Mouse (Mus musculus): Measurements from ENCODE around the gene Zfand6. TPM values are rescaled to one million over a fixed set of nuclear protein-coding genes. Genes with fewer than 3 reads are reported as not detected.

Zfand6 gene
- total RNA-seq (2015; ENCODE audit: low replicate concordance) = 182 and 220 TPM in 2 replicates
- total RNA-seq (2017; ENCODE audit: low replicate concordance) = 162 and 171 TPM in 2 replicates

DNA sequence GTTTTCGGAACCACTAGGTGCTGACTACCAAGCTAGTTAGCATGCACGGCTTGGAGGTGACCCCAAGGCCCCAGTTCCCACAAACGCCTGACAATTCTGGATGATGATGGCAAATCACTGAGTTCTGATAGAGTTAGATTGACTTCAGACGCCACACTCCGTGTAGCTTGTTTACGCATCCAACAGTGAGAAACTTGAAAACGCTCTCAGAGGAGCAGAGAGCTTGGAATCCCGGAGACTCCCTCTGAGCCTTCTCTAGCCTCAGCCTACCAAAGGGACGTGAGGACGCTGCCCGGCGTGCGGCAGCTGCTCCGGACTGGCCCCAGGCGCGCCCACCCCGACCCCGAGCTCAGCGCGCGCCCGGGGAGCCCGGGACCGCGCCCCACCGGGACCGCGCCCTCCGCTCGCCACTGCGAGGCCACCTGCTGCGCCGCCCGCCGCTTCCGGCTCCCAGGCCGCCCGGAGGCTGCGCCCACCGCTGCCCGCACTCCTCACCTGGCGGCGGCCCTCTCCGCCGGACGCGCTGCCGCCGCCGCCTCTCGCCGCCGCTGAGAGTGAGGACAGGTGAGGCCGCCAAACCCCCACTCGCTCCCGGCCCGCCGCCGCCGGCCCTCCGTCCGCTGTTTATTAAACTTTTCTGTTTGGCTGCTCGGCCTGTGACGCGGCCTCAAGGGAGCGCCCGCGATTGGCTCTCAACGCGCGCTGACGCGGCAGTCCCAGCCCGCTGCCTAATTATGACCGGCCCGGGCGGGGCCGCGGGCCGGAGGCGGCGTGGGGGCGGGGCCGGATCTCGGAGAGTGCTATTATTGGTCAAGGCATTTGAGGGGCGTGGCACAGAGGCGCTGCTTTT lies at the start of gene Zfand6:
TSS of gene Zfand6 (minus strand) at position 709 of the 850 bp plus-strand sequence.
- ATAC-seq (replicated peaks; ENCODE audit: low FRiP score, poor library complexity, severe bottlenecking) = peak; percentile 93

DNA sequence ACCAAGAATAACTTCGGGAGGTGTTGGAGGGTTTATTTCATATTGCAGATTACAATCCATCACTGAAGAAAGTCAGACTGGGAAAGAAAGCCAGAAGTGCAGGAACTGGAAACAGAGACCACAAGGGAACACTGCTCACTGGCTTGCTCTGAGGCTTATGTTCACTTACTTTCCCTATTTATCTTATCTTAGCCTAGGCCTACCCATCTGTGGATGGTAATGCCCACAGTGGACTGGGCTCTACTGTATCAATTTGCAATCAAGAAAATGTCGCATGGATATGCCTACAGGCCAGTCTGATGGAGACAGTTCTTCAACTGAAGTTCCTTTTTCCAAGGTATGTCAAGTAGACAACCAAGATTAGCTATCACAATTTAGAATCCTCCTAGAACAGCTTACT lies 47.0 kb upstream of the Zfand6 start:
- no peak for ATAC-seq (replicated peaks; ENCODE audit: low FRiP score, poor library complexity, severe bottlenecking)

DNA sequence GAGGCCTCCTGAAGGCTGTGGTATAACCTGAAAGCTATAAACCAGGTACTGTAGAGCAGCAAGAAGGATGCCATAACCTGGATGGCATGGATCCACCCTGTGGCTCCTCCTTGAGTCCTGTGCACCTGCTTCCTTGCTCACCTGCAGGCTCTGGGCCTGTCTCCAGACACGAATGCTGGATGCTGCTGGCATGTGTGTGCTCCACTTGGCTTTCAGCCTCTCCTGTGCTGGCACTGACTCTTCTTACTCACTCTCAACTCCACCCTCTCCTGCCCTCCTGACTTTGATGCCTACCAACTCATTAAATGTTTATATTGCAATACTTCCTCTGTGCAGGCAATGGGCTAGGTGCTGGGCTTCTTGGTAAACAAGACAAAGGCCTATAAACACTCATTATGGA lies 43.3 kb upstream of the Zfand6 start:
- ATAC-seq (replicated peaks; ENCODE audit: low FRiP score, poor library complexity, severe bottlenecking) = no peak

DNA sequence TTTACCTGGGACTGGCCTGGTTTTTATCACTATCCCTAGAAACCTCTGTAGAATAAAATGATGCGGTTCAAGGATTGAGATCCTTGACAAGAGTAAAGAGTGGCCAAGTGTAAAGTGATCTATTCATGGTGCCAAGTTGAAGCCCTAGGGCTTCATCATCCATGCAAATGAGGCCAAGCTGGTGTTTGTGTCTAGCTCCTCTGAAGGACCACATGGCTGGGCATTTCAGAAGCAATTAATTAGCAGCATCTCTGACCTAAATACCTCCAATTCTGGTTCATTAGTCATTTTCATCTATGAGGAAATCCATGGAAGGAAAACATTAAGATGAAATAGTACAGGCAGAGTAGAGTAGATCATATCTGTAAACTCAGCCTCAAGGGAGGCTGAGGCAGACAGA lies 42.3 kb upstream of the Zfand6 start:
- ATAC-seq (replicated peaks; ENCODE audit: low FRiP score, poor library complexity, severe bottlenecking) = no peak

DNA sequence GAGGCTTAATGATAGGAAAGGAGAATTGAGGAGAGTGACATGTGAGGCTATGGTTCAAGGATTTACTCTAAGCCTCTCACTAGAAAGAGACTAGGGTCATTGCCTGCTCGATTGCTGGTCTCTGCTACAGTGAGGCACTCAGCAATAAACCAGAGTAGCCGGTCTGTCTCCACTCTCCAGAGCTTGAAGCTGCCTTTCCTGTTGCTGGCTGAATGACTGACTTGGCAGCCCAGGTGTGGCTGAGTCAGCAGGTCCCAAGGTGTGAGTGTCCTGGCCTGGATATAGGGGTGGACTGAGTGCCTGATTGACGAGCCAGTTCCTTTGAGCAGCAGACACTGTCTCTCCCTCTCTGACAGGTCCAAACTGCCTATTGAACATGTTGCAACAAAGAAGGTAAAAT lies 41.3 kb upstream of the Zfand6 start:
- ATAC-seq (replicated peaks; ENCODE audit: low FRiP score, poor library complexity, severe bottlenecking) = no peak

DNA sequence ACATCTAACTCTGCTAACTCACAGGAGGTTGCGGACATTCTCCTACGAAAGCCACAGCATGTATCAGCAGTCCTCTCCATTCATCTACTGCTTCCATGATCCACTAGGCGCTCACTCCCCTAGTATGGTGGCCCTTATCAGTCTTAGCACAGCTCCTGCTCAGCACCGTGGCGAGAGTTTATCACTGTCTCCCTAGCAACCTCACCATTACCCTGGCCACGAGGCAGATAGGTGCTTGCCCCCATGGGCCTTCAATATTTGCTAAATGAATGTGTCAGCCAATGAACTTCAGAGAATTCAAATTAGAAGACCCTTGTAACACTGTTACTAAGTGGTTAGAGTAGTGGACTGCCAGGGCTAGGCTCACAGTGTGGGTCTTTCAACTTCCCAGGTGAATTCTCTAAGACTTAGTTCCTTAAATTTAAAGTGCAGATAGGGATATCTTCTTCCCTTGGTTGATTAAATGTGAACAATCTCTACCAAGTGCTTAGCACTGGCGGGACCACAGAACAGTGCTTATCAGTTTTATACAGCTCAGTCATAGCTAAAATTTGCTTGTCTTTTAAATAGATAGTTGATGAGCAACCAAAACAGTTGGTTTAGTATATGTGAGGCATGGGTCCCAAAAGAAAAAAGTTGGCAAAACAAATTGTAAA lies 33.2 kb upstream of the Zfand6 start:
- peak; percentile 99 for ATAC-seq (replicated peaks; ENCODE audit: low FRiP score, poor library complexity, severe bottlenecking)

DNA sequence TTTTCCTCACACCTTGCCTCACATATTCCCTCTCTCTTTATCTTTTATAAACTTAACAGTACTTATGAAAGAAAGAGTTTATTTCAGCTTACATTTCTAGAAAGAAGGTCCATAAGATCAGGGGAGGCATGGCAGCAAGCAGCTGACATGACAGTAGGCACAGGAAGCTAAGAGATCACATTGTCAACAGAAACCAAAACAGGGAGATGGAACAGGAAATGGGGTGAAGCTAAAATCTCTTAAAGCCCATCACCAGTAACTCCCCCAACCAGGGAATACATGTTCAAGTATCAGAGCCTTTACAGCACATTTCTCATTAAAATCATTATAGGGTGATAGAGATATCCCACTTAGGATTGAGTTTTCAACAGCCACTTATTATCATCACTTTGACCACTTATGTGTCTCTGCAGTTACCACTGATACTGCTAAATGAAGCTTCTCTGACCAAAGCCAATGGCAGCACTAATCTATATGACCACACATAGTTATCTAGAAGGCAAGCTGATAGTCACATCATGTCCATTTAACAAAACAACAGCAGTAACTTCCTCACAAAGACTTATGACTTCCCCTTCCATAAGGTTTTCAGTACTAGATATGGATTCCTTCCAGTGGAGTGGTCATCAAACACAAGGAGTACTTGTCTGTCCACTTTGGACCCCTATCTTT lies 20.7 kb upstream of the Zfand6 start:
- ATAC-seq (replicated peaks; ENCODE audit: low FRiP score, poor library complexity, severe bottlenecking) = no peak

DNA sequence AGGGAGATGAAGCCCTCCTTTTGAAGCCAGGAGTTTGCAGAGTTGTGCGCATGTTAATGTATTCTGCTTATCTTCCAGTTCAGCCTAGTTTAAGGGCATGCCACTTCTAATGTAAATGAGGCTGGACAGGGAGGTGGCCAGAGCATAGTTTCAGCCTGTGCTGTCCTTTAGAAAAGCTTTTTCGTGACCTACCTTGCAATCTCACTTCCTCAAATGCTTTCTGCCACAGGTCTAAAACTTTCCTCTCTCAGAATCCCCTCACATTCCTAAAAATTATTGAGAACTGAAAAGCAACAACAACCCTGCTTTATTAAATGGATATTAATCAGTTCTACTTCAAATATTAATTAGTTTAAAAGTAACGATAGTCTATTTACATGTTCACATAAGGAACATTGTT lies 17.1 kb upstream of the Zfand6 start:
- no peak for ATAC-seq (replicated peaks; ENCODE audit: low FRiP score, poor library complexity, severe bottlenecking)

DNA sequence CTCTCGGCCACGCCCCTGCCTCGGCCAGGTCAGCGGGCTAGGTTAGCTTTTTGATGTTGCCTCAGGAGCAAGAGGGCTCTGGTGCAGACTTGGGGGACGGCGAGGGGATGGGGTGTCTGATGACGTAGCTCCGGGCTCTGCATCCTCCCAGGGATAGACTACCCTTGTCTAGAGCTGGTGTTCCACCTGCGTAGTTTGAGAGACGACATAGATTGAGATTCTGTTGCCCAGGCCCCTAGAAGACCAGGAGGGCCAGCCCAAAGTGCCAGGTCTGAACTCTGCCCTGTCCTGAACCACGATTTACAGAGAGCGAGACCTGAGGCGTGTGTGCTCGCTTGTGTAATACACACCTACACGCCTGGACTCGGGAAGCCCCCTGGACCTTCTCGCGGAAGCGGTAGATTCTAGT lies 346 bp upstream of the Zfand6 start:
- ATAC-seq (replicated peaks; ENCODE audit: low FRiP score, poor library complexity, severe bottlenecking) = peak; percentile 47

DNA sequence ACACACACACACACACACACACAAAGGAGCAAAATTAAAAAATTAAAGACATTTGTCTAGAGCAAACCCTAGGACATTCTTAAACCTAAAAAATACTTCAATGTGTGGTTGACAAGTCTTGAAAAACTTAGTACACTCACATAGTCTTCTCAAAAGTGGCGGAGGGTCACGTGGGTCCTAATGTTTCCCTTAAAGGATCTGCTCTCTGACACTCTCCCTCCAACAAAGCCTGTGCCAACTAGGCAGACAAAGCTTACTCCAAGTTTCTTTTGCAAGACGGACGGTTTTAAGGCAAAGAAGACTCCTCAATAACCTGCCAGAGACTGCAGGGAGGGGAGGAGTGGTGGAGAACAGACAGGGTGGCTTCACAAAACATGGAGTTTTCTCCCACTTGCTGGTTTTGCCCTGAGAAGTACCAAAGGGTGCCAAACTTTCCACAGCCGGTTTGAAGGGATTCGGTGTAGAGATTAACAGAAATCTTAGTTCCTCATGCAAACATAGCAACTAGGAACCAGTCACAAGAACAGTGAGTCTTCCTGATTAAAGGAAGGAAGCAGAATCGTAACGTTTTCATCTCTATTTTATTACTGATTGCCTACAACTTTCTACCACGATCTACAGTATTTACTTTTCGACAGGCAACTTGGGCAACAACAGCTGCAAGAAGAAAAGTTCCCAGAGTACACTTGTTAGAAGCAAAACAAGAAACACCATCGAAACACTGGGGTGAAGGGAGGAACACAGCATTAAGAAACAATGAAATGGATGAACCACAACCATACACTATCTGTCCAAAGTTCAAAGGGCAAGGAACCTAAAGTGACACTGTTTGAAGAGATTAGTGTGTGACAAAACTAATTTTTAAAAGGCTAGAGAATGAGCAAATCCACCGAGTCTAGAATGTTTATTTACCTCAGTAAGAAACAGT lies 1.8 kb downstream of the Zfand6 start:
- no peak for ATAC-seq (replicated peaks; ENCODE audit: low FRiP score, poor library complexity, severe bottlenecking)

DNA sequence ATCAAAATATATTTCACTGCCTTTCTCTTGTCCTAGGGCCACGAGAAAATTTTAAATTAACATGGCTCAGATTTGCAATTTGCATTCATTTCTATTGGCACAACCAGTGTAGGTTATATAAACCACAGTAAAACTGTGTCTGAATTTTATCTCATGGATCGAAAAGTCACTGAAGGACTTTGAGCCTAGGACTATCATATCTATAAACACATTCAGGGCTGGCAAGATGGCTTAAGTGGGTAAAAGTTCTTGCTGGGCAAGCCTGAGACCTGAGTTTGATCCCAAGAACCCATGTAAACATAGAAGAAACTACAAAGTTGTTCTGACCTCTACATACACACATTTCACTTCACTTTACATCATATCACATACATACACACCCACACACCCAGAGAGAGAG lies 3.4 kb downstream of the Zfand6 start:
- no peak for ATAC-seq (replicated peaks; ENCODE audit: low FRiP score, poor library complexity, severe bottlenecking)

DNA sequence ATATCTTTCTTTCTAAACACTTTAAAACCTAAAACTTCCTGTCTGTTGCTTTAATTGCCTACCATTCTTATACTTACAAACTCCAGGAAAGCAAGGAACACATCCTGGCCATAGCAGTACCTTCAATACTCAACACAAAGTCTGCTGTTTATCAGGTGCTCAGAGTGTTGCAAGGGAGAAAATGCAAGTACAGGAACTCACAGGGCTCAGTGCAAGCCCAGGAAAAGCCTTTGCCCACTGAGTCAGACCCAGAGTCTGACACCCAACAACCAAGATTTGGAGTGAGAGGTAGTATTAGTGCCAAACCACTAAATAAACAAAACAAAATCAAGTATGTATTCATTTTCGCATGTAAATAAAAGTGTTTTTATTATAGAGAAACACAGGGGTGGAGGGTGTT lies 5.1 kb downstream of the Zfand6 start:
- ATAC-seq (replicated peaks; ENCODE audit: low FRiP score, poor library complexity, severe bottlenecking) = no peak

DNA sequence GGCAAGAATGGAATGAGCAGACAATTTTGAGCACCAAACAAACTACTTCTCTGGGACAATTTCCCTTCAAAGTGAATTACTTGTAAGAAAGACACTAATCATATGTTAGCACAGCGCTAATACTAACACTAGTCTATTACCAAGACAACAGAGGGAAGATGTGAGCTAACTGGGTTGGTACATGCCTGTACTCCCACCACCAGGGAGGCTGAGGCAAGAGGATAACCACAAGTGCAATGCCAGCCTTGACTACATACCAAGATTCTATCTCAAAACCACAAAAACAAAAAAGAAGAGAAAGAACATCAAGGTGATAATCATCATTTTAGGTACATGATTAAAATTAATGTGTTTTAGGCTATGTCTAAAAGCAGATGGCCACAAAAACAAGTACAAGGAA lies 8.2 kb downstream of the Zfand6 start:
- no peak for ATAC-seq (replicated peaks; ENCODE audit: low FRiP score, poor library complexity, severe bottlenecking)

DNA sequence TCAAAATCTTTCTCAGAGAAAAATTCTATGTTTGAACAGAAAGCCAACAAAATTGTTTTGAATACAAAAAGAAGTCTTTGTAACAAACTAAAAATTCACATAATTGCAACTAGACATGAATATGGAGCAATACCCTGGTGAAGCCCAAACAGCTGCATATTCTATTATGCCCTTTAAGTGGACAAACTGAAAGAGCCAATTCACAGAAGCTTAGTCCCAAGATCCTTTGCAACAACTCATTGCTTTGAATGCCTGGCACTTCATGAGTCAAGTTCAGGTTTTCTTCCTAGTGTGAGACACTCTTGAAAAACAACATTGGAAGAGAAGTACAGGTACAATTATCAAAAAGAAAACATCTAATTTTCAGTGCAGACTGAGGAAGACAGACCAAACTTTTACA lies 8.8 kb downstream of the Zfand6 start:
- no peak for ATAC-seq (replicated peaks; ENCODE audit: low FRiP score, poor library complexity, severe bottlenecking)

DNA sequence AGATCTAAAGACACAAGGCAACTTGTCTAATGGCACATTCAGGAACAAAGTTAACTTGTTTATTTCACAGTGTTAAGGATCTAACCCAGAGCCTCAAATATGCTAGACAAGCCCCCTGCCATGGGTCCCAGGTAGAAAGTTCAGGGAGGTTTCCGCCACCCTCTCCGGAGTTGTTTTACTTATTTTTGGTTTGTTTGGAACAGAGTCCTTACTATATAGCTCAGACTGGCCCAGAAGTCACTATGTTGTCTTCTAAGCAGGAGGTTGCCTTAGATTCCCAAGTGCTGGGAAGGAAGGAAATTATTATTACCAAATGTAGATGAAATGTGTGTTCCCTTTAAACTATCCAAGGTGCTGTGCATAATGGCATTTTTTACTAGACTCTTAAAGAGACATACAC lies 9.7 kb downstream of the Zfand6 start:
- ATAC-seq (replicated peaks; ENCODE audit: low FRiP score, poor library complexity, severe bottlenecking) = no peak

DNA sequence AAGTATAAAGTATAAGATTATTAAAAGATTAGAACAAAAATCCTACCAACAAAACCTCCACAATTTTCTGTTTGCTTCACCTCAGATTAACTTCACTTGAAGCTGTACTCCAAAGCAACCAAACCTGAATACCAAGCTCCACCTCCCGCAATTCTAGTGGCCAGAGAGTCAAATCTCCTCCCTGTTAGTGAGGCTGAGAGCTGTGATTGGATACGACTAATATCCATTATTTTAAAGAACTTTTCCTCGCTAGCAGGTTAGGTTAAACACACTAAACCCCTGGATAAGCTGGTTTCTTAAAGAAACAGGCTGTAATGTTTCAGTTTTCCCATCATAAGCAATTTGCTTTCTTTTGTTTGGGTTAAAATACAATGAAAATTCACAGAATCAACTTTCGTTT lies 10.5 kb downstream of the Zfand6 start:
- peak; percentile 100 for ATAC-seq (replicated peaks; ENCODE audit: low FRiP score, poor library complexity, severe bottlenecking)

DNA sequence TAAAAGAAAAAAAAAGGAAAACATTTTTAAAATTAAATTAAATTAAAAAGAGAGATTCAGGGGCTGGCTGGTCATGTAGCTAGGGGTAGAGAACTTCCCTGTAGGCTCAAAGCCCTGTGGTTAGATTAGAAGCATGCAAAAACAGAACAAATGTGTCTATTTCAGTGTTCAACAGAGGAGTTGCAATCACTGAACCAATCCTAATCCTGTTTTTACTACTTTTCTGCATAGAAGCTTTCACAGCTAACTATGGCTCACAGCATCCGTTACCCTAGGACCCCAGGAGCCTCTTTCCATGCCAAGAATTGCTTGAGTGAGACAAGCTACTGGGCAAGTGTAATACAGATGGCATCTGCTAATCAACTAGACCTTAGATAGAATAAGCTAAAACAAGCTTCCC lies 16.7 kb downstream of the Zfand6 start:
- no peak for ATAC-seq (replicated peaks; ENCODE audit: low FRiP score, poor library complexity, severe bottlenecking)

DNA sequence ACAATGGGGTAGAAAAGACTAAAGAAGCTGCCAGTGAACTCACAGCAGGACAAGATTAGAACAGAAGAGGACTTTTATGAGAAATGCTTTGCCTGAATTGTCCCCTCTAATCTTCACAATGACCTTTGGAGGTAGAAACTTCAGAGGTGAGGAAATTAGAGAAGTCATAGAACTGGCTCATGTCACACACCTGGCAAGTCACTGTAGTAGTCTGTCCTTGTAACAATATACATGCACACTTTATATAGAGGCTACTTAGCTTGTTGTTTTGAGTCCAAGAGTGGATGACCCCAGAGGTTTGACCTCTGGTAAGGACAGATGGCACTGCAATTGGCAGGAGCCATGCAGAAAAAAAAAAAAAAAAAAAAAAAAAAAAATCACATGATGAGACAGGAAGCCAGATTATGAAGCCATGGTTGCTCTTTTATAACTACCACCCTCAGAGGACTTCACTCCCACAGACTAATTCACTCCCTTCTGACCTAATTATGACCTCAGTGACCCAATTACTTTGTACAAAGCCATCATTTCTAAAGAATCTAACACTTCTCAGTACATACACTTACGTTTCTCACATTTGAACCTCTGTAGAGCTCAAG lies 20.1 kb downstream of the Zfand6 start:
- ATAC-seq (replicated peaks; ENCODE audit: low FRiP score, poor library complexity, severe bottlenecking) = no peak

DNA sequence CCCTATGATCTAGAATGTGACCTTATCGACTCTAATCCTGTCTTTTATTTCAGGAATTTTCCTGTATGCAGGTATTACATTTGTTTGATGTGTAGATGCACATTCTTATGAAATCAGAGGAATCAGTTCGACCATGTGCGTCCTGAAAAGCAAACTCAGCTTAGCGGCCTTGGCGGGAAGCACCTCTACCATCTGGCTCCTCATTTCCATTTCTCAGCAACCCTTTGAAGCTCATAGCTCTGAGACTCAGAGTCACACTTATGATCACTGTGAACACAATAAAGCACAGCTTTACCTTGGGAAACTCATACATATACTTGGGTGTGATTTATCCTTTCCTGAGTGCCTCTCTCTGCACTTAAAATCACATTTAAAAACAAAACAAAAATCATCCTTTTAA lies 21.8 kb downstream of the Zfand6 start:
- ATAC-seq (replicated peaks; ENCODE audit: low FRiP score, poor library complexity, severe bottlenecking) = no peak
